Mouse (Mus musculus) myocyte (in vitro differentiated cells): ENCODE measurements at regions not wholly inside any gene's neighbourhood (a gene's known extent, or its start where the extent isn't known, plus 50 kb on each side); places are given as distances from the start of the nearest gene placed in this dataset.

Experiments
- CEBPB ChIP-seq: IDR thresholded peaks from 2 replicates; pipeline ENCODE4 v1.6.1; 2011; ENCODE audit warnings: mild to moderate bottlenecking, moderate library complexity; ENCODE audit not compliant: poor library complexity, insufficient read depth, severe bottlenecking
- E2F4 ChIP-seq: IDR thresholded peaks from one replicate; pipeline ENCODE4 v1.6.1; 2011; ENCODE audit warnings: mild to moderate bottlenecking, control low read depth, moderate library complexity; ENCODE audit not compliant: insufficient read depth
- MAX ChIP-seq: IDR thresholded peaks from one replicate; pipeline ENCODE4 v1.6.1; 2011; ENCODE audit warnings: low read depth, mild to moderate bottlenecking, control low read depth
- MYOG ChIP-seq, 3 experiments: IDR thresholded peaks; one replicate each; pipeline ENCODE4 v1.6.1; 2011; ENCODE audit warnings: control low read depth in 2 of 3, low read depth in 2 of 3, mild to moderate bottlenecking in 2 of 3; ENCODE audit not compliant: insufficient read length in 2 of 3, control insufficient read depth in 1 of 3, insufficient read depth in 1 of 3
- POLR2A ChIP-seq: IDR thresholded peaks from one replicate; pipeline ENCODE4 v1.6.1; 2011; ENCODE audit warnings: low read depth, mild to moderate bottlenecking, control low read depth, moderate library complexity; ENCODE audit not compliant: insufficient read length
- TCF12 ChIP-seq: IDR thresholded peaks from one replicate; pipeline ENCODE4 v1.6.1; 2011; ENCODE audit warnings: mild to moderate bottlenecking, control low read depth; ENCODE audit not compliant: poor library complexity, insufficient read depth, severe bottlenecking
- TCF3 ChIP-seq: IDR thresholded peaks from one replicate; pipeline ENCODE4 v1.6.1; 2011; ENCODE audit warnings: low read depth, control low read depth; ENCODE audit not compliant: insufficient read length
- USF1 ChIP-seq: IDR thresholded peaks from one replicate; pipeline ENCODE4 v1.6.1; 2011; ENCODE audit warnings: low read depth, mild to moderate bottlenecking, control low read depth, moderate library complexity

DNA sequence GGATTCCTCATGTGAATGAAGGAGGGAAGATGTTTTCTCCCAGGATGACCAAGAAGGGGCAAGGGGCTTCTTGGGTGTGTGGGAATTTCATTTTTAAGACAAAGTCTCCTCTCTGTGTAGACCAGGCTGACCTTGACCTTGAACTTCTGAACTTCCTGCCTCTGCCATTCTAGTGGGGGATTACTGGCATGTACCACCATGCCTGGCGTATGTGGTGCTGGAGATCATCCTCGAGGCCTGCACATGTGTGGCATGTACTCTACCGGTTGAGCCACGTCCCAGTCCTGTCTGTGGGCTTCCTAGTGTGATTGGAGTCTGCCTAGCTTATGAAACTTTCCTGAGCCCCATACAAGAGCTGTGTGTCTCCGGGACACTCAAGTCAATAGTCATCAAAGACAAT, 131.9 kb upstream of the Jade1 start:
- TF ChIP-seq CEBPB (no peak), POLR2A (no peak), TCF12 (no peak), MAX (no peak), TCF3 (no peak), E2F4 (no peak), USF1 (no peak), MYOG (IDR thresholded peaks at IDR 0.05; ENCODE audit: control insufficient read depth in 1 of 3, insufficient read depth in 1 of 3, insufficient read length in 2 of 3, low read depth in 2 of 3) (no peak)
